Mouse (Mus musculus) c-Kit-positive CD71-positive TER-119-positive erythroid progenitor cells, embryonic 14.5 days (primary cell): ENCODE results near the gene Wnt10a.
A peak's percentile ranks its signal among the peaks of the same experiment; 100 is the strongest.

Experiments
- DNase-seq: peaks from one replicate; pipeline ENCODE4 v3.0.0-alpha.2; 2013; ENCODE audit warnings: low spot score

The Wnt10a gene

DNA sequence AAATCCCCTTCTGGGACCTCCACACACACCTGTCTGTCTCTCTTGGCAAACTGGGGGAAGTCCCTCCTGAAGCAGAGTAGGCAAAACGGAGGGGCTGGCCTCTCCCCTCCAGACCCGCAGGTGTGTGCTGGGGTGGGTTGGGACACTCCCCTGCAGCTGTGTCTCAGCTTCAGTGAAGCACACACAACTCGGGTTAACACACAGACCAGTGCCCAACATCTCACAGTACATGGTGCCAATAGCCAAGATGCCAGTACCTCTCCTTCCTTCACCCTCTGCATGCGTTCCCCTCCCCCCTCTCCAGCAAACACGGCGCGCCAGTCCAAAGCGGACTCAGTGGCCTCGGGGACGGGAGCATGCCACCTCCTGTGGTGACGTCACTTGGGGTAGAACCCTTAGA lies at the start of gene Wnt10a:
Gene Wnt10a, plus strand, starts transcription at position 268 of the 400 bp plus-strand sequence.
- DNase-seq = no peak

DNA sequence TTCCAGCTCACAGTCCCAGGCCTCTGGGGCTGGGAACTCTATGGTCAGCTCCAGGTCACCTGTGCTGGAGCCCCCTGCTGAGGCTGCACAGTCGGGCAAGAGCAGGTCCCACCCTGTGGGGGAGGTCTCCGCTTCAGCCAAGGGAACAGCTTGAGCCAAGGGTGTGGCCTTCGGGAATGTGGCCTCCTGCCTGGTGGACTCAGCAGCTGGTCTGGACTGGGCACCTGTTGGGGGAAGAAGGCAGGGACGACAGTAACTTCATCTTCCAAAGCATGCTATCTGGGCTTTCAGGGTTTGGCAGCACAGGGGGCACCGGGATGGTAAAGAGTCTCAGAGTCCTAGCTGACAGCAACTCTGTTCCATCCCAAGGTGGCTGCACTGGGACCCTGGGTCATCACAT lies 44.0 kb upstream of the Wnt10a start:
- DNase-seq = no peak

DNA sequence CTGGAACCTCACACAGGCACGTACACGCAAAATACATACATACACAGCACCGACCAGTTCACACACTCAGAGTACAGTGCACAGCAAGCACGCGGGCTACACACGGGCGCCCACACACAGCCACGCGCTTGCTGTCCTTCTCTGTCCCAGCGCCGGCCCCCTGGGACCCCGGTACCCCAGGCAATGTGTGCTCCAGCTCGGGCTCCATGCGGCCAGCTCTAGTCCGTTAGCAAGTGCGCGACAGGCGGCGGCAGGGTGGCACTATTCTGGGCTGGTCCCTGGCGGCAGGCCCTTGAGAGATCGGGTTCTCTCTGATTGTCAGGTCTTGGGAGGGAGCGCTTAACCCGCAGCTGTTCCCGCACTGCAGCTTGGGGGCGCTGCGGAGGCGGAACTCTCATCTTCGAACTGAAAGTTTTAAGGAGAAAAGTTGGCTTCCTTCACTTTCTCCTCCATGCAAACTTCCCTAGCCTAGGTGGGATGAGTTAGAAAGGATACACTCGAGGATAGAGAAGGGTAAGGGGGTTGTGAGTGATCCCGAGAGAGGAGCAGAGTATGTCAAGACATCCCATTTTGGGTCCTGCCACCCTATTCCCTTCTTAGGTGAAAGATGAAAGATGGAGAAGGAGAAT lies 42.6 kb upstream of the Wnt10a start, which contains the start of gene Prkag3:
Gene Prkag3, minus strand, starts transcription at position 579 of the 629 bp plus-strand sequence.
- peak; percentile 22 for DNase-seq

DNA sequence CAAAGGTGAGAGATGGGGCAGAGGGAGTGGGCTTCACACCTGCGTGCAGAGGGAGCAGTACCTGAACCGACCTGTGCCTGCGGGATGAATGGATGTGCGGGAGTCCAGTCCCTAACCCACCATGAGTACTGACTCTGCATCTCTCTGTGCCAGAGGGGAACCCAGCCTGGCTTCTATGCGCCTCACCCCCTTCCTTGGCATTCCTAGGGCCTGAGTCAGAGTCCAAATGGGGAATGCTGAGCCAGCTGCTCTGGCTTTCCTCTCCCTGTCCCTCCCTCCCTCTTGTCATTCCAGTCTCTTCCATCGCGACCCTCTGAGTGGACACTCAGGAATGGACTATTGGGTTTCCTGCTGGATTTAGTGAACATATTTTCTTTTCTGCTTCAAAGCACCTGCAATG lies 42.0 kb upstream of the Wnt10a start:
- DNase-seq = no peak

DNA sequence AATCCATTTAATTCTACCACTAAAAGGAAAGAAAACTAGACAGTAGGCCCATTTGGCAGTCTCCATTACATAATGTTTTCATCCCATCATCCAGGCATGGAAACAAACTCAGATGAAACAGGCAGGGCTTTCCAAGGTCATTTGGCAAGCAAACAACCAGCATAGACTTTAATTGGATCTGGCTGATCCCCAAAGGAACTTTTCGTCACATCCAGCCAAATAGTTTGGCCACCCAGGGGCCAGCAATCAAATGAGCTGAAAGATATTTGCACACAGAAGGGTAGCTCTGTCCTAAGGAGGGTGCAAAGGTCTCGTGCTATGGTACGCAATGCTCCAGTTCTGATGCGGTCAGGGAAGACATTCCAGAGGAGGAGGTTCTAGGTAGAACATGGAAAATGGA lies 40.6 kb upstream of the Wnt10a start:
- DNase-seq = no peak

DNA sequence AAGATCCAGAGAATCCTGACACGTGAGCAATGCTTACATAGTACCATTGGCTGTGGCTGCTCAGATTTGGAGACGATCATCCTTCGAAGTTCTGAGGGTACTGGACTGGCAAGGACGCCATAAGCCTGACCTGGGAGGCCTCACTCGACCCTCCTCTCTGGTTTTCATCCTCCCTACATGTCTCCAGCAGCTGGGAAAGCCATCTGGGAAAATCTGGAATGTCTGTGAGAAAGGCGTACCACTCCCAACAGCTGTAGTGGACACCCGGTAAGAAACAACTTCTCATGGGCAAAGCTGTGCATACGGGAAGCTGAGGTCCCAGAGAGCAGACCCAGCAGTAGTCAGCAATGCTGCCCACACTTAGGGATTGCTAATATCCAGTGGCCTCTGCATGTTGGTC lies 39.2 kb upstream of the Wnt10a start:
- no peak for DNase-seq

DNA sequence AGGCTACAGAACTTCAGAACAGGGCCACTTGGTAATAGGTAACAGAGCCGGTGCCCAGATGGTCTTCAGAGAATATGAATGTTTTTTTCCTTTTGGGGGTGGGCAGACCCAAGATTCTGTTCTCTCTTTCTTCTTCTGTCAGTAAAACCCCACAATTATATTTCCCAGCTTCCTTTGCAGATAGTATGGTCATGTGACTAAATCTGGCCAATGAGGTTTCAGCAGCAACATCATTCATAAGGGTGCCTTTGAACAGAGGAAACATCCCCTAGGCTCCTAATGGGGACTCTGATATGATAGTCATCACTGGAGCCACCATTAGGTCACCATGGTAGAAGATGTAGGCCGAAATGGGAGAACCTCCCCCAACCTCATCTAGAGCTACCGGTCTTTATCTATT lies 38.5 kb upstream of the Wnt10a start:
- DNase-seq = no peak

DNA sequence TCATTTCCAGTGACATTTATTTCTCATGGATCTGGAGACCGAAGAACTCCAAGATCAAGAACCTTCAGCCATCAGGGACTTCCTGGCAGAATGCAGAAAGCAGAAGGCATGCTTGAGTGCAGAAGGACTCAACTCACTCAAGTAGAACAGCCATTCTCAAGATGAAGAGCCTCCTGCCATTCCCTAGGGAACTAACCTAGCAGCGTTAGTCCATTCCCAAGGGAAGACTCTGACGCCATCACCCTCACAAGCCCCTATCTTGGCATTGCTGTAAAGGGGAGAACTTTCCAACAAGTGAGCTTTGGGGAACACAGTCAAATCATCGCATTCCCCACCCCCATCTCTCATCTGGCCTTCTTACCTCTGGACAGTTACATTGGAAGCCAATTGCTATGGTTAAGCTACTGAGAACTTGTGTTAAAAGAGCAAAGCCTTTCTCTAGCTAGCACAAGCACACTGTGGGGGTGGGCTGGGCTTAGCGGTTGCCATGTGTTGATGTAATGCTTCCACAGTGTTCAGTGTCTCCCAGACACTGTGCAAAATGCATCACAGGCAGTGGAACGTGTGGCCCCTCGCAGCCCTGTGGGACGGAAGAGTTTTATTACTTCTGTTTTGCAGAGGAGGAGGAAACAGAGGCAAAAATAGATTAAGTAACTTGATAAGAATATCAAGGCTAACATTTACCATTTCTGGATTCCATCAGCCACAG lies 37.9 kb upstream of the Wnt10a start:
- DNase-seq = no peak

DNA sequence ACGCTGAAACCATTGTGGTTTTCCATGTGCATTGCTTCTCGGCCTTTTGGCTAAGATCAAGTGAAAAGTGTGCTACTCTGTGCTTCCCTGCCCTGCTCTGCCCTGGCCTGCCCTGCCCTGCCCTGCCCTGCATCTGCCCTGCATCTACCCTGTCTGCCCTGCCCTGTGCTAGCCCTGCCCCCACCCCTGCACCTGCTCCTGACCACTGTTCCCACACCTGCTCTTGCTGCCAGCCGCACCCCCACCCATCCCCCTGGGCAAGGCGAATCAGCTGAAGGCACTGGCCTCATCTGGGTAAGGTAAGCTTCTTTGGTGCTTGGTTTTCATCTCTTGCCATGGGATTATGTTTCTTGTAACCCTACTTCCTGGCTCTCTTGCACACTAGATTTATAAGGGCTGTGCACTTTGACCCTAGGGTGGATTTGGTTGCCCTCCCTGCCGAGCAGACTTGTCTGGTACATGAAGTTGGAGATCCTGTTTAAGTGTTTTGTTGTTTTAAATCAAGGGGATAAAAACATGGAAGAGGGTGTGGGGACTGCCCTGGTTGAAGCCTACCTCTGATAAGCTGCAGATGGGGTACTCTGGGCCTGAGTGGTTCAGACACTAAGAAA lies 37.0 kb upstream of the Wnt10a start:
- DNase-seq = no peak

DNA sequence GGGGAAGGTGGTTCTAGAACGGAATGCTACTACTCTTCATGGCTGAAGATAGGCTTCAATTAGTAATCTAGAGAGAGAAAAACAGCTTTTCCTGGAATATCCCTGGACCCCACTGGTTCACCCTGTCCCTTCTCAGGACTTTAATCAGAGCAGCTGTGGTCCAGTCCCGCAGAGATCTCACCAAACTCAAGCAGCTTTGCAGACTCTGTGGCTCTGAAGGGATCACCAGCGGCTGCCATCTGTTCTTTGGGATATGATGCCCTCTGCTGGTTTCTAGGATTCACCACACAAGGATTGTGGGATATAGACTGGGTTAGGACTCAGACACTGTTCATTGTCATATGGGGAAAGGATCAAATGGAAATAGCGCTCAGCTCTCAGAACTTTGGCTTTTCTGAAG lies 31.5 kb upstream of the Wnt10a start:
- no peak for DNase-seq

DNA sequence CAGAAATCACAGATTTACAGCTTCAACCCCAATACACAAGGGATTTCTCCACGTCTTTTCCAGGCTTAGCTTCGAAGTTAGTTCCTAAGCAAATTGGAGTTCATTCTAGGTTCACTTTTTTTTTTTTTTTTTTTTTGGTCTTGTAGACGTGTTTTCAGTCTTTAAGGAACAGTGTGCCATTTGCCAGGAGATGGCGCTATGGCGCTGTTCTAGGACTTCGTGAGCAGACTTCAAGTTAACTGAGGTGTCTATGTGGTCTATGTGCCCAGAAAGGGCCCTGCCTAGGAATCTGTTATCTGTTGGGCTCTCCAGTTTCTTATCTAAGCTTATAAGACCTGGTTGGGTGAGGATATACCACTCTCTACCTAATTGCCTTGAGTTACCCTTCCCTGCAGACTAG lies 28.2 kb upstream of the Wnt10a start:
- peak; percentile 53 for DNase-seq

DNA sequence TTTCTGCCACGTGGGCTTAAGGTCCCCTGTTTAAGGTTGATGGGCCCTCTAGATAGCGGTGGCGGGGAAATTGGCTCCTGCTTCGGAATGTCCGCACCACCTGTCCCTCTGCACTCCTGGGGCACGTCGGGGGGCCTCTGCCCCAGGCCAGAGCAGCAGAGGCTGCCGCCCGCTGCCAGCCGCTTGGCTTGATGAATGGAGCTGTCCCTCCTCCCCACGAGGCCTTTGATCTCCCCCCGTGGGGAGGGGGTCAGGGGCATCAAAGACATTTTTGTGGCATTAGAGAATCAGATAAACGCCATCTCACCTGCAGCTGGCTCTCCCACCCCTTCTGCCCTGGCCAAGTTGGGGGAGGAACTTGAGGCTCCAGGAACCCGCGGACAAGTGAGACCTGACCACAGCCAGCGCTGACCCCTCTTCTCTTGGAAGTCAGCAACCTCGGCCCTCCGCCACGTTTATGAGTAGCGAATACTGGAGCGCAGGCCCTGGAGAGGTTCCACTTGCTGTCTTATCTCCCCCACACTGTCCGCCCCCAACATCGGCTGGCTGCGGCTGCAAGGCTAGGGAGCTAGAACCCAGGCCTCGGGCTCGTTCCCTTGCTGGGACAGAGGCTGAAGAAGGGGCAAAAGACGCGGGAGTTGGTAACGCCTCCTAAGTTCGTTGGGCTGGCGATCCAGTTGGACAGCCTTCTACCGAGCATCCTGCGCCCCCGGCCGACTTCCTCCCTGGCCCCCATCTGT lies 20.4 kb upstream of the Wnt10a start:
- no peak for DNase-seq

DNA sequence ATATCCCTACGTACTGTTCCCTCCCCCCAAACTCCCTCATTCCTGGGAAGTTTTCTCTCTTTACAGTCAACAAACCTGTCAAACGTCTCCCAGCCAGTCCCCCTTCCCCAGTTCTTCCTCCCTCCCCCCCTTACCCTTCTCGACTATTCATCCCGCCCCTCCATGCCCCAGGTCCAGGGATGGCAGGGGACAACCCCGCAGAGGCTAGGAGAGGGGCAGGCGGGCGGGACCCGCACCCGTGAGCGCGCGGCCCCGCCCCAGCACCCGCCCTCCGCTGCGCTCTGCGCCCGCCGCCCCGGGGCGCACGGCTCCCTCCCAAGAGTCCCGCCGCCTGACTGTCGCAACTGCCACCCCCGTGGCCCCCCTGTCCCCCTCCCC lies 19.9 kb upstream of the Wnt10a start:
- no peak for DNase-seq

DNA sequence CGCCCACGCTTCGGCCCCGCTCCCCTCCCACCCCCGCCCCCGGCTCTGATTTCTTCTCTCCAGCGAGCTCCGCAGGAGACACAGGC lies 19.6 kb upstream of the Wnt10a start, which contains the start of gene Wnt6:
Gene Wnt6, plus strand, starts transcription at position 48 of the 86 bp plus-strand sequence.
- DNase-seq = no peak

DNA sequence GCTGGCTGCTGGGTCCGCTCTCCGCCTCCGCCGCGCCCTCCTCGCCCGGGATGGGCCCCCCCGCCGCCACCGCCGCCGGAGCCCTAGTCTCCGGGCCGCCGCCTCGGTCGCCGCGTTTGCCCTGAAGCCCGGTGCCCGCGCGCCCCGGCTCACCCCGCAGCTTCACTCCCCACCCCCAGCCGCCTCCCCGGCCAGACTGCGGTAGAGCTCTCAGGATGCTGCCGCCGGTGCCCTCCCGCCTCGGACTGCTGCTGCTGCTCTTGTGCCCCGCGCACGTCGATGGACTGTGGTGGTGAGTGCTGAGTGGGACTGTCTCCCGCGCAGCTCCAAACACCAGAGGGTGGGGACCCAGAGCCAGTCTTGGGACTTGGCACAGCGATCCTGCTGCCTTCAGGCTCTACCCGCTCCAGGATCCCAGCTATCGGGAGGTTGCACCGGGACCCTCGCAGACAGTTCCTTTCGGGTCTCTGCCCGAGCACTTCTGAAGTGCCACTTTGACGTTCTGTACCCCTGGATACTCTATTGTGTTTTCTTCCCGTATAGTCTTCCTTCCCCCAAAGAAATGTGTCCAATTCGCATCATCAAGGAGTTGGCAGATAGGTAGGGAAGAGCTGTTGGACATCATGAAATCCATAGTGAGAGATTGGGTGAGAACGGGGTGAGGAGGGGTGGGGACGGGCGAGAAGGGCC lies 19.2 kb upstream of the Wnt10a start:
- no peak for DNase-seq

DNA sequence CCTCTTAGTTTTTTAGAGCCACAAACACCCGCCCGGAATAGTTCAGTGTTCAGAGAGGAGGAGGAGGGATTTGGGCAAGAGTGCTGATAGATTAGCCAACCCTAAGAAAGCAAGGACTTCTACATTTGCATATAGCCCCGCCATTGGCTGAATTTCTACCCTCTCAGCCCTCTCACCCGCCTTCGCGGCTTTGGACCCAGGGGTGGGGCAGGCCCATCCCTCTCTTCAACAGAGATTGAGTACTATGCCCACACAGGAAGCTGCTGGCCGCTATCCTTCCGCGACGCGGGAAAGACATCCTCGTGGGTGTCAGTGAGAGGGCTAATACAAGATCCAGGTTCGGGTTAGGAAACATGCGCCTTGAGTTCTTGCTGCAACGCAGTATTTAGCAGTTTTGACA lies 18.2 kb upstream of the Wnt10a start:
- DNase-seq = peak; percentile 34

DNA sequence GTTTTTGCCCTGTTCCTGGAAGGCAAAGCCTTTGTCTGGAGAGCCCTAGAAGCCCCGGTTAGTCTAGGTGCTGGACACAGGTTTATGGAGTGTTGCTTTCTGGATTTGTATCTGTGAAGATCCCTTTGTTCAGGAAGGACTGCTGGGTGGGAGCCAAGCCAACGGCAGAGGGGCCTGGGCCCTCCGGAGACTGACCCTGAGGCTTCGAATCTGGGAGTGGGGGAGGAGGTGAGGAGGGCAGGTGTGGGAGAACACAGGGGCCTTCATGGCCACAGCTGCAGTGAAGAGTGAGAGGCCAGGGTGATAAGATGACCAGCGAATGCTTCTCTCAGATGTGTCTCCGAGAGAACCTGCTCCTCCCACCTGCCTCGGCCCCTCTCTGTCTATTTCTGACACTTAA lies 17.3 kb upstream of the Wnt10a start:
- DNase-seq = no peak

DNA sequence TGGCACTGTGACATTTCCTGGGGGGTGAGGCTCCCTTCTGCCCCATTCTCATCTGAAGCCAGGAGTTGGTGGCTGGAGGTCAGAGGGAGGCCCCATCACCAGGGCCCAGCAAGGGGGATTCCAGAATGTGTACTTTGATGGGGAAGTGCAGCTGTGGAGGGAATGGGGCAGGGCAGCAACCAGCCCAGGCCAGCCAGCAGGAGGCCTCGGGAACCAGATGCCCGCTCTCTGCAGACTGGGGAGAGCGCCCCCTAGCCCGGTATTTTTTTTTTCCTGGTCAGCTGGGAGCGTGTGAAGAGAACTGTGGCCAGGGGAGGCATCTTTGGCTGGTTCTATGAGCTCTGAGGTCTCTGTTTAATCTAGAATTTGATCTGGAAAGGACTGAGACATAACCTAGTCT lies 15.5 kb upstream of the Wnt10a start:
- DNase-seq = no peak

DNA sequence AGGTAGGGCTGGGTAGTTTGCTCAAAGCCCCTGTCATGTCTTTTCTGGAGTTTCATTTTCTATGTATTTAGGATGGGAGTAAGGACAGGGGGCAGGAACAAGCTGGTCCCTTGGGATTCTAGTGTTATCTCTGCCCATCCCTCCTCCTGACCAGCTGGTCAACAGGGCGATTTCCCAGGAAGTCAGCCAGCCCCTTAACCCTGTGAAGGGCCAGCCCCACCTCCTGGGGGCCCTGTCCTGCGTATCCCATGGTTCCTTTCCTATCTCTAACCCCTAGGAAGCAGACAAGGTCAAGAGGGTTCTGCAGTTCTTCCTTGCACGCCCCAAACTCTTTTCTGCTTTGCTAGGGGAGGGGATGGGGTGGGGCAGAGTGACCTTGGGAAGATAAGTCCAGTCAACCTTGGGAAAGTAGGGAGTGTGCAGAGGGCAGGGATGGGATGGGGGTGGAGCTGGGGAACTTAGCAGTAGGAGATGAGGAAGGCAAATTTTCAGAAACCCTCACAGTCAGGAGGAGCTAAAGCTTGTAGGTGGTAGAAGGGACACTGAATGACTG lies 12.3 kb upstream of the Wnt10a start:
- DNase-seq = no peak

DNA sequence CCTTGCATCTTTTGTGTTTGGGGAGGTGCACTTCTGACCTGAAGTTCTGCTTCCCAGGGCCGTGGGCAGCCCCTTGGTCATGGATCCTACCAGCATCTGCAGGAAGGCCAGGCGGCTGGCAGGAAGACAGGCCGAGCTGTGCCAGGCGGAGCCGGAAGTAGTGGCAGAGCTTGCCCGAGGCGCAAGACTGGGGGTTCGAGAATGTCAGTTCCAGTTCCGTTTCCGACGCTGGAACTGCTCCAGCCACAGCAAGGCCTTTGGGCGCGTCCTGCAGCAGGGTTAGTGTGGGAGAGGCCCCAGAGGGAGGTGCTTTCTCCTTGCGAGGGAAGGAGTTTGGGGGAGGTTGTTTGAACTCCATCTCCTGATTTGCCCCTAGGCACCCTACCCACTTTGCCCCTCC lies 9.3 kb upstream of the Wnt10a start:
- no peak for DNase-seq

DNA sequence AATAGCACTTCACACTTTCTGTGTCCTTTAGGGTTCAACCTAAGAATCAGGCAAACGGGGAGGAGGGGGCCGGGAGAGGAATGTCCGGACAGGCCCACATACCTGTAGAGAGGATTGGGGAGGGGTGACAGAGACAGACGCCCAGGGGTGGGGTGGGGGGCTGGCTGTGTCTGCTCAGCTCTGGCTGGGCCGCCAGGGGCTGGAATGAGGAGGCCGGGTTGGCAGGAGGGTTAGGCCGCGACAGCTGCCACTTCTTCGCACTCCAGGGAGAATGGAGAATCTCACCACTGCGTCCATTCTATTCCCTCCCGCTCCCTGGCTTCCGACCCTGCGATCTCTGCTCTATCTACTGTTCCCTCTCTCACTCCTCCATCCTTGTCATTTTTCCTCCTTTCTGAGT lies 7.8 kb upstream of the Wnt10a start:
- no peak for DNase-seq

DNA sequence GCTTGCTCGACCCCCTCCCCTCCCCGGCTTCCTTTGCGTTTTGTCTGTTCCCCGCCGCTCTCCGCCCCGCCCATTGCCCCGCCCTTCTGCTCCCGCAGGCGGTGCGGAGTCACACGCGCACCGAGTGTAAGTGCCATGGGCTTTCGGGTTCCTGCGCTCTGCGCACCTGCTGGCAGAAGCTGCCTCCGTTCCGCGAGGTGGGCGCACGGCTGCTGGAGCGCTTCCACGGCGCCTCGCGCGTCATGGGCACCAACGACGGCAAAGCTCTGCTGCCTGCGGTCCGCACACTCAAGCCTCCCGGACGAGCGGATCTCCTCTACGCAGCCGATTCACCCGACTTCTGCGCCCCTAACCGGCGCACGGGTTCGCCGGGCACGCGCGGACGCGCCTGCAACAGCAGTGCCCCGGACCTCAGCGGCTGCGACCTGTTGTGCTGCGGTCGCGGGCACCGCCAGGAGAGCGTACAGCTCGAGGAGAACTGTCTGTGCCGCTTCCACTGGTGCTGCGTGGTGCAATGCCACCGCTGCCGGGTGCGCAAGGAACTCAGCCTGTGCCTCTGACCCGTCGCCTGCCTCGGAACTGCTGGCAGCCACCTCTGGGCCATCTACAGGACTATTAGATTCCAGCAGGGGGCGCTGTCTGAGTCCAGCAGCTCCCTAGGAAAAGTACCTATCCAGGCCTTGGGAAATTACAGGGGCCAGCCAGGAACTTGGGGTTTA lies 7.1 kb upstream of the Wnt10a start:
- DNase-seq = peak; percentile 33
